Mouse (Mus musculus): Measurements from ENCODE around the gene Zfp207. TPM values are rescaled to one million over a fixed set of nuclear protein-coding genes. Genes with fewer than 3 reads are reported as not detected.
A peak's percentile ranks its signal among the peaks of the same experiment; 100 is the strongest.

The Zfp207 gene
- polyA plus RNA-seq (2014; fragmentation: Nextera tagmentation; extraction: Ambion mirVana): 214 and 225 TPM in 2 replicates

DNA sequence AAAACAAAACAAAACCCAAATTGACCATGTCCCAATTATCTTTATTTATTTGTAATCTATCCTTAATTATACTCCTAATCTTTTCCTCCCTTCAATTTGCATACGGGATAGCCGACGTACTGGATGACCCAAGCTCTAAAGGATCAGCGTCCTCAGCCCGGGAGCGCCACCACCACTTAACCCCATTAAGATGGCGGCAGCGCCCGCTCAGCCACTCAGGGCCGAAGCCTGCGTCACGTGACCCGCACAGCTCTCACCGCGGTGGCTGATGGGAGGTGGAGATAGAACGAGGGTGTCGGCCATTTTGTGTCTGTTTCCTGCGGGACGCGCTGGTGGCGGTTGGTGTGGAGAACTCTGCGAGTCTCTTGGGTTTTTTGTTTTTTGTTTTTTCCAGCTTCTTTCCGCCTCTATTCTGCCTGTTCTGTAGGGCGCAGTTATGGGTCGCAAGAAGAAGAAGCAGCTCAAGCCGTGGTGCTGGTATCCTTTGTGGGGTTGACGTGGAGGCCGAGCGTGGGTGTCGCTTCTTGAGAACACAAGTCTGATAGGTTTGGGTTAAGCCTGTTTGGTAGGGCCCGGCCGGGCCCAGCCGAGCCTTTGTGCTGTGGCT is at the start of gene Zfp207:
Zfp207 (plus strand) TSS at position 261 of the 607 bp plus-strand sequence.
- H3K36me3 ChIP-seq (ENCODE audit: control insufficient read depth, insufficient read depth, low read length): peaks cover 36% of the 10 kb centered on the region
- no peaks in the 10 kb centered on the region for H3K27me3 ChIP-seq (replicated peaks; ENCODE audit: control insufficient read depth, insufficient read depth, low read length)
- peak within 1 kb of the TSS; percentile 96 for H3K4me2 ChIP-seq (ENCODE audit: low read depth, low read length)
- H3K9me3 ChIP-seq (ENCODE audit: control insufficient read depth, low read length): no peaks in the 10 kb centered on the region
- H3K9ac ChIP-seq (ENCODE audit: low read depth, low read length): peak within 1 kb of the TSS; percentile 99
- peak; percentile 96 for ATAC-seq (ENCODE audit: low read depth)
- peaks cover 26% of the 10 kb centered on the region for H3K4me1 ChIP-seq (ENCODE audit: control insufficient read depth, insufficient read depth, low read length)
- DNase-seq (ENCODE audit: low spot score): peak; percentile 99
- WGBS: under 1% methylated on average over 33 of the region's 33 CpGs
- peak within 1 kb of the TSS; percentile 94 for H3K27ac ChIP-seq (replicated peaks; ENCODE audit: low read depth, low read length)
- peak within 1 kb of the TSS; percentile 98 for H3K4me3 ChIP-seq (ENCODE audit: low read depth, low read length)

DNA sequence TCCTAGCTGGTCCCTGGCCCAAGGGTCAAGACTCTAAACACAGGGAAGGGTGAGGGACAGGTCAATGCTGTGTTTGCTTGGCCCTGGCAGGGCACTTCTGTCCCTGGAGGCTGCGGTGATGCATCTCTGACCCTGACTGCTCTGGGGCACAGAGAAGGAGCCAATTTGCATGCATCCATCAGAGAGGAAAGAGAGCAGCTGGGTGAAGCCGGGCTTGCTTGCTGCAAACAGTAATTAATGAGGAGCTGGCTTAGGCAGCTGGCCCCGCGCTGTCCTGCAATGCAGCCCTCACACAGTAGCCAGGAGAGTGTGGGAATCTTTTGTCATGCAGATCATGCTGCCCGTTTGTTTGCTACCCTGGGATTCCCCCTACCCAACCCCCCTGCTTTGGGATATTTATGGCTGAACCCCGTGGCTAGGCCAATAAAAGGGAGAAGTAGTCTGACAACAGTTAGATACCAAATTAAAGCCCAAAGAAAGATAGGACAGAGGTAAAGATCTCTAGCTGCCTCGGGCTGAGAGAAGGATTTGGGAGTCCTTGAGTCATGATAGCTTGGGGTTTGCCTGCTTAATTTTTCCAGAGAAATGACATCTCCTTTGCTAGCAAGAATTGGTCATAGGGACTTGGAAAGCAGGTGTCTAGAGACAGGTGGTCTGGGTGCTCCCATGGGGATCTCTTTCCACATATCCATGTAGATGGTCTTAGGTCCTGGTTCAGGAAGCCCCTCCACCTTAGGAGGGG is 47.3 kb upstream of the Zfp207 start:
- ATAC-seq (ENCODE audit: low read depth) (peak; percentile 79; the same call in 1 of the 2 replicates), DNase-seq (ENCODE audit: low spot score) (peak; percentile 67)
- WGBS: under 1% methylated on average over 7 of the region's 7 CpGs
- no peaks in the 10 kb centered on the region for H3K4me1 ChIP-seq (ENCODE audit: control insufficient read depth, insufficient read depth, low read length)
- H3K9ac ChIP-seq (ENCODE audit: low read depth, low read length): 0 out of 2 replicates have a peak overlapping the region, but pooled peaks have one; percentile 37
- no peaks in the 10 kb centered on the region for H3K36me3 ChIP-seq (ENCODE audit: control insufficient read depth, insufficient read depth, low read length)
- no peak overlapping the region for H3K4me2 ChIP-seq (ENCODE audit: low read depth, low read length)
- no peak overlapping the region for H3K4me3 ChIP-seq (ENCODE audit: low read depth, low read length)
- H3K27ac ChIP-seq (replicated peaks; ENCODE audit: low read depth, low read length): no peak overlapping the region
- H3K9me3 ChIP-seq (ENCODE audit: control insufficient read depth, low read length): no peaks in the 10 kb centered on the region
- no peaks in the 10 kb centered on the region; the same call in 1 of the 2 replicates for H3K27me3 ChIP-seq (replicated peaks; ENCODE audit: control insufficient read depth, insufficient read depth, low read length)

DNA sequence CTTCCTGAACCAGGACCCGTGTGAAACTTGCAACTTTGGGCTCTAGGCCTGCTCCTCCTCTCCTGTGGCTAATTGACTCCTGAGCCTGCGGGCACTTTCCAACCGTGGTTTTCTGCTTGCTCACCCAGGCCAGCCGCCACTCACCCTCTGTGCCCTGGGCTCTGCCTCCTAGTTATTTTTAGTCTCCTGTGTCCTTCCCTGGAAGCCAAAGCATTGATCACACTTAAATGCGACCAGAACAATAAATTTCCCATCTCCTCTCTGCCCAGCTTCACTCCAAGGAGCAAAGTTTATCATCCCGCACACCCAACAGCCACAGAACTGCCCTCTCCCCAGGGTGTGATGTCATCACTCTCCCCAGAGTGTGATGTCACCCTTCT is 46.7 kb upstream of the Zfp207 start:
- H3K9ac ChIP-seq (ENCODE audit: low read depth, low read length): no peak overlapping the region
- no peak overlapping the region for H3K27ac ChIP-seq (replicated peaks; ENCODE audit: low read depth, low read length)
- H3K4me2 ChIP-seq (ENCODE audit: low read depth, low read length): no peak overlapping the region
- H3K4me1 ChIP-seq (ENCODE audit: control insufficient read depth, insufficient read depth, low read length): no peaks in the 10 kb centered on the region
- DNase-seq (ENCODE audit: low spot score) (no peak), ATAC-seq (ENCODE audit: low read depth) (no peak)
- no peaks in the 10 kb centered on the region; the same call in 1 of the 2 replicates for H3K27me3 ChIP-seq (replicated peaks; ENCODE audit: control insufficient read depth, insufficient read depth, low read length)
- H3K36me3 ChIP-seq (ENCODE audit: control insufficient read depth, insufficient read depth, low read length): no peaks in the 10 kb centered on the region
- WGBS: 21% methylated on average over 6 of the region's 6 CpGs
- H3K9me3 ChIP-seq (ENCODE audit: control insufficient read depth, low read length): no peaks in the 10 kb centered on the region
- H3K4me3 ChIP-seq (ENCODE audit: low read depth, low read length): no peak overlapping the region

DNA sequence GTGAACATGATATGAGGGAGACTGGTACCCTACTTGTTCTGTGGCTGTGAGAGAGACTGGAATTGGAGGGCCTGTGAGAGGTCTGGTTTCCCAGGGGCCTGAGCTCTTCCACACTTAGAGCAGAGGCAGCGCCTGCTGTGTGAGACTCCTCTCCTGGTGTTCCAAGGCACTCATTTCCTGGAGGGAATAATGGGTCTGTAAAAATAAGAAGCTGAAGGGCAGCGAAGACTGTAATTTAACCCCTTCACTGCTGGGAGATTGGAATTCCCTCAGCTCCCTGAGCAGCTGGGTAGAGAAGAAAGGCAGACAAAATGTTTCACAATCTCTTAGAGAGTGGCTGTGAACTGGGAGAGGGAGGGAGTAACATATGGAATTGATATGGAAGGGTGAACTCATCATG is 40.6 kb upstream of the Zfp207 start:
- Histone ChIP-seq H3K27ac (replicated peaks; ENCODE audit: low read depth, low read length) (no peak overlapping the region), H3K4me2 (ENCODE audit: low read depth, low read length) (no peak overlapping the region), H3K36me3 (ENCODE audit: control insufficient read depth, insufficient read depth, low read length) (no peaks in the 10 kb centered on the region), H3K27me3 (replicated peaks; ENCODE audit: control insufficient read depth, insufficient read depth, low read length) (no peaks in the 10 kb centered on the region), H3K9me3 (ENCODE audit: control insufficient read depth, low read length) (no peaks in the 10 kb centered on the region), H3K9ac (ENCODE audit: low read depth, low read length) (no peak overlapping the region), H3K4me1 (ENCODE audit: control insufficient read depth, insufficient read depth, low read length) (no peaks in the 10 kb centered on the region), H3K4me3 (ENCODE audit: low read depth, low read length) (no peak overlapping the region)
- DNase-seq (ENCODE audit: low spot score) (peak; percentile 18), ATAC-seq (ENCODE audit: low read depth) (no peak)
- WGBS: 7% methylated on average over 2 of the region's 2 CpGs

DNA sequence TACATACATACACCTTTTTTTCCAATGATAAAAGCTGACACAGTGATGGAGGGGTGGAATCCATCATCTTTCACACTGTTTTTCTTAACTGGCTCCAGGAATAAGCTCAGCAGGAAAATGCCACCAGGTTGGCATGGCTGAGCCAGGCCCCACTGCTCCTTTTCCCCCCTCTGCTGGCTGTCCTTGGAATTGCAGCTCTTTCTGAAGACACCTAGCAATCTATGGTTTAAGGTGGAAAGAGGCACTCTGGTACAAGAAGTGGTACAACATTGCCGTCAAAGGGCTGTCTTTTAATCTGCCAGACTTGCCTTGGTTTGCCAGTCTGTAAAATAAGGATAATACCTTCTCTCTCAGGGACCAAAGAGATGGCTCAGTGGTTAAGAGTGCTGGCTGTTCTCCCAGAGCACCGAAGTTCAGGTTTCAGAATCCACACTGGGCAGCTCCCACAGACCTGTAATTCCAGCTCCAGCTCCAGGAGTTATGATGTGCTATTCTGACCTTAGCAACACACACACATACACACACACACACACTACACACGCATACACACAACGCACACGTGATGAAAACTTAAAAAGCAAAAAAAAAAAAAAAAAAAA is 31.1 kb upstream of the Zfp207 start:
- no peaks in the 10 kb centered on the region for H3K36me3 ChIP-seq (ENCODE audit: control insufficient read depth, insufficient read depth, low read length)
- H3K27me3 ChIP-seq (replicated peaks; ENCODE audit: control insufficient read depth, insufficient read depth, low read length): no peaks in the 10 kb centered on the region
- H3K9me3 ChIP-seq (ENCODE audit: control insufficient read depth, low read length): no peaks in the 10 kb centered on the region
- H3K4me3 ChIP-seq (ENCODE audit: low read depth, low read length): no peak overlapping the region
- DNase-seq (ENCODE audit: low spot score): peak; percentile 80
- no peak overlapping the region for H3K27ac ChIP-seq (replicated peaks; ENCODE audit: low read depth, low read length)
- H3K4me1 ChIP-seq (ENCODE audit: control insufficient read depth, insufficient read depth, low read length): no peaks in the 10 kb centered on the region
- ATAC-seq (ENCODE audit: low read depth): 0 out of 2 replicates have a peak, but pooled peaks have one; percentile 37
- no peak overlapping the region for H3K9ac ChIP-seq (ENCODE audit: low read depth, low read length)
- no peak overlapping the region for H3K4me2 ChIP-seq (ENCODE audit: low read depth, low read length)
- 69% methylated on average over 5 of the region's 5 CpGs for WGBS

DNA sequence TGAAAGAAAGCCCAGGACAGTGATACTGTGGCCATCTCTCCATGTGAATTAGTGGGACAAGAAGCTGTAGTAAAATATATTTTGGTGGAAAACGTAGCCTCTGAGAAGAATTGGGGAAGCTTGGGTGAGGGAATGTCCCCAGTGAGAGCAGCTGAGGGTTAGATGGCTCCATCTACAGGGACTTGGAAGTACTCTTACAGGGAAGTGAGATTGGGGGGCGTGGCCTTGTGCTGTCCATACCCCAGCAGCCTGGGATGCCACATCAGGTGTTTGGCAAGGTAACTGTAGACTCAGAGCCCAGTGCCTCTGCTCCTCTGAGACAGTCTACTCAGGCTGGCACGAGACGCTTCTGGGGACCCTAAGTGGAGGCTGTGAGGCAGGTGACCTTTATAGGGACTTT is 28.2 kb upstream of the Zfp207 start:
- 42% methylated on average over 4 of the region's 4 CpGs for WGBS
- Histone ChIP-seq H3K9me3 (ENCODE audit: control insufficient read depth, low read length) (no peaks in the 10 kb centered on the region), H3K9ac (ENCODE audit: low read depth, low read length) (no peak overlapping the region), H3K4me1 (ENCODE audit: control insufficient read depth, insufficient read depth, low read length) (no peaks in the 10 kb centered on the region), H3K36me3 (ENCODE audit: control insufficient read depth, insufficient read depth, low read length) (no peaks in the 10 kb centered on the region), H3K27ac (replicated peaks; ENCODE audit: low read depth, low read length) (no peak overlapping the region), H3K4me2 (ENCODE audit: low read depth, low read length) (no peak overlapping the region), H3K4me3 (ENCODE audit: low read depth, low read length) (no peak overlapping the region), H3K27me3 (replicated peaks; ENCODE audit: control insufficient read depth, insufficient read depth, low read length) (no peaks in the 10 kb centered on the region)
- ATAC-seq (ENCODE audit: low read depth) (no peak), DNase-seq (ENCODE audit: low spot score) (peak; percentile 30)

DNA sequence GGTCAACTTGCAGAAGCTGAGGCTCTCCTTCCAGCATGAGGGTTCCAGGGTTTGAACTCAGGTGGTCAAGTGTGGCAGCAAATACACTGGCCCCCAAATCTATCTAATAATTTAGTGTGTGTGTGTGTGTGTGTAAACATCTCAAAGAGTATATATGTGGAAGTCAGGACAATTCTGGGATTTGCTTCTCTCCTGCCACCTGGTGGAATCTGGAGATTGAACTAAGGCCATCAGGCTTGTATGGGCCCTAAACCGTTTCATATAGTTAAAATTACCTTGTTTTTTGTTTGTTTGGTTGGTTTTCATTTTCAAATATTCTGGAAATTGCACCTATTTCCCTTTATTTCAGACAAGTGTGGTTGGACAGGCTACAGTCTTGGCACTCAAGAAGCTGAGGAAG is 14.1 kb upstream of the Zfp207 start:
- Histone ChIP-seq H3K9ac (ENCODE audit: low read depth, low read length) (no peak overlapping the region), H3K9me3 (ENCODE audit: control insufficient read depth, low read length) (no peaks in the 10 kb centered on the region), H3K4me3 (ENCODE audit: low read depth, low read length) (no peak overlapping the region), H3K27ac (replicated peaks; ENCODE audit: low read depth, low read length) (no peak overlapping the region), H3K4me1 (ENCODE audit: control insufficient read depth, insufficient read depth, low read length) (no peaks in the 10 kb centered on the region), H3K36me3 (ENCODE audit: control insufficient read depth, insufficient read depth, low read length) (peaks cover 82% of the 10 kb centered on the region), H3K4me2 (ENCODE audit: low read depth, low read length) (no peak overlapping the region), H3K27me3 (replicated peaks; ENCODE audit: control insufficient read depth, insufficient read depth, low read length) (no peaks in the 10 kb centered on the region)
- ATAC-seq (ENCODE audit: low read depth) (no peak), DNase-seq (ENCODE audit: low spot score) (no peak)
- WGBS: 77% methylated on average over 1 of the region's 1 CpGs

DNA sequence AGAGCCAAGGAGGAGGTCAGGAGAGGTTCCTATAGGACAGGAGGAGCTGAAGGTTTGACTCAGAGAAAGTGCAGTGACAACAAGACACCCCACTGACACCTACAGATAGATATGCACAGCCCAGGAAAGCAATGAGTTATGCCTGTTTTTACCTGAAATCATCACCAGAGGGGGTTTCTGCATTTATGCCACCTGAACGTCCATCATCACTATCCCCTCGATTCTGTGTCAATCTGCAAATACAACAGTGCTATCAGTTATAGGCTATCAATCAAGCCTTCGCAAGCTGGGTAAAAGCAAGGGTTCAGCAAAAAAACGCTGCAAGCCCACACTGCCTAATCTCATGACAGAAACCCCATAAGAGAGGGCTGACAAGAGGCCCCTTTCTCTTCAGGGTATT is 6.4 kb upstream of the Zfp207 start:
- Histone ChIP-seq H3K9me3 (ENCODE audit: control insufficient read depth, low read length) (no peaks in the 10 kb centered on the region), H3K4me2 (ENCODE audit: low read depth, low read length) (no peak overlapping the region), H3K27me3 (replicated peaks; ENCODE audit: control insufficient read depth, insufficient read depth, low read length) (no peaks in the 10 kb centered on the region), H3K36me3 (ENCODE audit: control insufficient read depth, insufficient read depth, low read length) (peaks cover 31% of the 10 kb centered on the region), H3K27ac (replicated peaks; ENCODE audit: low read depth, low read length) (no peak overlapping the region), H3K9ac (ENCODE audit: low read depth, low read length) (peak overlapping the region; percentile 97; the same call in 1 of the 2 replicates), H3K4me3 (ENCODE audit: low read depth, low read length) (no peak overlapping the region), H3K4me1 (ENCODE audit: control insufficient read depth, insufficient read depth, low read length) (peaks cover 5% of the 10 kb centered on the region; the same call in 1 of the 2 replicates)
- ATAC-seq (ENCODE audit: low read depth): no peak
- WGBS: 59% methylated on average over 4 of the region's 4 CpGs
- no peak for DNase-seq (ENCODE audit: low spot score)

Data from embryonic facial prominence, embryonic 14.5 days (tissue).